Mouse (Mus musculus): ENCODE data around the gene Gle1.
"Not testable (repeated sequence)": the region's sequence is repeated elsewhere in the genome, so short reads cannot be mapped to it uniquely, and the experiment has no call there.

Gle1 gene

DNA sequence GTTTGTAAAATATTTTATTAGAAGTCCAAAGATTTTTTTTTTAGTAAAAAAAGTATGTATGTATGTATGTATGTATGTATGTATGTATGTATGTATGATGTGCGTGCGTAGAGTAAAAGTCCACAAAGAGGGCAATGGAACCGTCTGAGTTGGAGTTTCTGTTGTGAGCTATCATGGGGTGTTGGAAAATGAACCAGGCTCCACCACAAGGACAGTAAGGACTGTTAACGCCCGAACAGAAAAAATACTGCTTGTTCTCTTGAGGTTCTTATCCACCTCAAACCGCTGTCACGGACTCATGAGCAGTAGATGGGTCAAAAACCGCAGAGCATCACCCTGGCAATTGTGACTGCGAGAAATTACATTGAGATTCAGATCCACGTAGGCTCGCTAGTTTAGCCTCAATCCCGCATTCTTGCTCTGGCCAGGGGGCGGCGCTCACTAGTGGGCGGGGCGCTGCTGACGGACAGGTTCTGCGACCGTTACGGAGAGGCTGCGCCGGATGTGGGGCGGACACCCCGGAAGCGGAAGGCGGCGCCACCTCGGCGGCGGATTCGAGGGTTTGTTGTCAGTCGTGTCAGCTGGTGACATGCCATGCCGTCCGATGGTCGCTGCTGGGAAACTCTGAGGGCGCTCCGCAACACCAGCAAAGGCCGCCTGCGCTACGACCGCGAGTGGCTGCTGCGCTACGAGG lies at the start of gene Gle1:
Gene Gle1, plus strand, starts transcription at position 521 of the 694 bp plus-strand sequence.
- DNase-seq (ENCODE audit: low spot score in 2 of 2): peak; percentile 94 to 98

DNA sequence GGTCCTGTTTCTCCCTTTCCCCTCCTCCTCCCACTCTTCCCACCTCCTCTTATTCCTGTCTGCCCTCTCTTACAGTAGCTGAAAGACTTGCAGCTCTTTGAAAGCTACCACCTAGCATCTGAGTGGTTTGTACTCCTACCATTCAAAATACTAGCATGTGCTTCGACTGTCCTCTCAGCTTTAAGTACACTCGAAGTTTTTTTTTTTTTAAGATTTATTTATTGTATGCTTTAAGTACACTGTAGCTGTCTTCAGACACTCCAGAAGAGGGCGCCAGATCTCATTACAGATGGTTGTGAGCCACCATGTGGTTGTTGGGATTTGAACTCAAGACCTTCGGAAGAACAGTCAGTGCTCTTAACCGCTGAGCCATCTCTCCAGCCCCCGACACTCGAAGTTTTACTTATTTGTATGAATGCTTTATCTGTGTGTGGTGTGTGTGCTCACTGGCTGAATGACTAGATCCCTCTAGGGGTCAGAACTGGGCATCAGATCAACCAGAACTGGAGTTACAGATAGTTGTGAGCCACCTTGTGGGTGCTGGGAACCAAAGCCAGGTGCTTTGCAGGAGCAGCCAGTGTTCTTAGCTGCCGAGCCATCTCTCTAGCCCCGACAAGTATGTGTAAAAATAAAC lies 48.5 kb upstream of the Gle1 start:
- not testable (repeated sequence) for DNase-seq (ENCODE audit: low spot score in 2 of 2)

DNA sequence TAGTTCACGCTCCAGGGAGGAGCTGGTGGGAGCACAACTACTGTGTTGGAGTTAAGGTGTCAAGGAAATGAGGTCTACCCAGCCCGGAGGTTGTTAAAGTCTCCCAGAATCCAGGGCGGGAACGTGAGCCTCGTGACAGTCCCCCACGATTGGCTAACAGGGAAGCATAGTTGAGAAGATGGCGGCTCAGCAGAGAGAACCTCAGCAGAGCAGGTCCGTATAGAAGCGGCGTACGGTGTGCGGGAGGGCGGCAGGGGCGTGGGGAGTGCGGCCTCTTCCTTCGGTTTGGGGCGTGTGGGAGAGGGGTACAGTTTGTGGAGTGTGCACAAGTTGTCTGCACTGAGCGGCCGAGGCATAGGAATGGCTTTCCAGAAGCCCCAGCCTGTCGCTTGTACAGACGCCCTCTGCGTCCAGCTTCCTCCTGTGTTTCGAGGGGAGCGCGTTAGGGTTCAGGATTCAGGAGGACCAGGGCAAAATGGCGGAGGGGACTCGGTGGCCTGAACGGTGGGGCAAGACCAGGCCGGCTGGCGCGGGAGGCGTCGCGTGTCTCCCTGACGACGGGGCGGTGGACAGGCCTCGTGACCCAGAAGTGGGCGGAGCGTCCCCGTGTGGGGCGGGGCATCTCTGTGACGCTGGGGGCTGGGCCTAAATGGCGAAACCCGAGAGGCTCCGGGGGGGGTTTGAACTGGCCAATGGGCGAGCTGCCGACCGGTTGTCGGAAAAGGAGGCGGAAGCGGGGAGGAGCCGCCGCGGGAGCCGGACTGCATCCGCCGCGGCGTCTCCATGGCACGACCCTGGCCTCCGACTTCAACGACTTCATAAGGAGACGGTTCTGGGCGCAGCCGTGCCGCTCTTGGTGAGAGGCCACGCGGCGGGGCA lies 45.9 kb upstream of the Gle1 start, which contains the start of gene Odf2:
Gene Odf2, plus strand, starts transcription at position 156 of the 879 bp plus-strand sequence.
- peak; percentile 99 to 100 for DNase-seq (ENCODE audit: low spot score in 2 of 2)

DNA sequence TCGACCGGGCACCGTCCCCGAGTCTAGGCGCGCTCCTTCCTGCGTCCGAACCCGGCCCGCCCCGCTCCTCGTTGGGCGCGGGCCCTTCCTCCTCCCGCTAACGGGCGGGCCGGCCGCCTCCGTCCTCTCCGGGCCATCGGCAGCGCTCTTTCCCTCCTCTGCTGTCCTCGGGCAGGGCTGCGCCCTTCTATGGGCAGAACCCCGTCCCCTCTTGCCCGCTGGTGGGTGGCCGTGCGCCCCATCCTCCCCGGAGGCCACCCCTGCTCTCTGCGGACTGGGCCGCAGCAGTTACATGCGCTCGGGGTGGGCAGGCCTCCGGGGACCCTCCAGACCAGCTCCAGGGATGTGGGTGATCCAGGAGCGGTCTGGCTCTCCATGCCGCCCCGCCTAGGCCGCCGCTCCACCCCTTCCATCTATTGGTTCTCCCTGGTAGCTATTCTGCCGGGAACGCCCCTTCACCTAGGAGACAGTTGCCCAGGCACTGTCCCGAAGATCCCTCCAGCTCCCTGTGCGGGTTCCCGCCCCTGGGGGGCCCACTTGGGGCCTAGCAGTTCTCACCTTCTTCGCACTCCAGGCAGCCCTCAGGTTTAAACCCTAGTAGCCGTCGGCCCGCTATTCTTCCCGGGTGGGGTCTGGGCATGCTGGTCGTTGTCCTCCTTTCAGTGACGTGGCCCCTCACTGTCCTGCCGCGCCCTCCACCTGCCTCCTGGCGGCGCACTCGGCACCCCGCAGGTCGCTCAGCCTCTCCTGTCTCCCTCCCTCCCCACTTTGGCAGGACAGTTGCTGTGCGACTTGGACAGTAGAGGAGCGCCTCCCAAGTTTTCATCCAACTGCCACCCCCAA lies 45.0 kb upstream of the Gle1 start:
- DNase-seq (ENCODE audit: low spot score in 2 of 2): peak; percentile 53 to 55

GRCm38 (mm10) chr2:29891773-29892172 lies 43.5 kb upstream of the Gle1 start:
- DNase-seq (ENCODE audit: low spot score in 2 of 2): no peak

DNA sequence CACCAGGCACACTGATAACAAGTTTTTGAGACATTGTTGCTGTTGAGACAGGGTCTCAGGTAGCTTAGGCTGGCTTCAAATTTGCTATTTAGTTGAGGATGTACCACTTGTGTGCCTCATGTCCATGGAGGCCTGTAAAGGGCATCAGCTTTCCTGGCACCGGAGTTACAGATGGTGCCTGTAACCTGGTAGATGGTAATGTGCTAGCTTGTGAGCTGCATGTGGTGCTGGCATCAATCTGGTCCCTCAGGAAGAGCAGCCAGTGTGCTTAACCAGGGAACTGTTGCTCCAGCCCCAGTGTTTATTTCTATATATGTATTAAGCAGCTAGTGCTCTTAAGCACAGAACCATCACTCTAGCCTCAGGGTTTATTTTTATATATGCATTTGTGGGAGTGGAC lies 39.2 kb upstream of the Gle1 start:
- DNase-seq (ENCODE audit: low spot score in 2 of 2): no peak

- DNase-seq (ENCODE audit: low spot score in 2 of 2): no peak
These were observed 37.9 kb upstream of the Gle1 start for GRCm38 (mm10) chr2:29897366-29897765.

- no peak for DNase-seq (ENCODE audit: low spot score in 2 of 2)
These were observed 37.1 kb upstream of the Gle1 start for GRCm38 (mm10) chr2:29898081-29898480.

- no peak for DNase-seq (ENCODE audit: low spot score in 2 of 2)
These were observed 33.0 kb upstream of the Gle1 start for GRCm38 (mm10) chr2:29902194-29902593.

DNA sequence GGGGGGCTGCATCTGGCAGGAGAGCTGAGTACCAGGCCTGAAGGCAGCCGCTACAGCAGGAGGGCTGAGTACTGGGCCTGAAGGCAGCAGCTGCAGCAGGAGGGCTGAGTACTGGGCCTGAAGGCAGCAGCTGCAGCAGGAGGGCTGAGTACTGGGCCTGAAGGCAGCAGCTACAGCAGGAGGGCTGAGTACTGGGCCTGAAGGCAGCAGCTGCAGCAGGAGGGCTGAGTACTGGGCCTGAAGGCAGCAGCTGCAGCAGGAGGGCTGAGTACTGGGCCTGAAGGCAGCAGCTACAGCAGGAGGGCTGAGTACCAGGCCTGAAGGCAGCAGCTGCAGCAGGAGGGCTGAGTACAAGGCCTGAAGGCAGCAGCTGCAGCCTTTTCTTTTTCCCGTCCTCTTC lies 27.1 kb upstream of the Gle1 start:
- not testable (repeated sequence) for DNase-seq (ENCODE audit: low spot score in 2 of 2)

DNA sequence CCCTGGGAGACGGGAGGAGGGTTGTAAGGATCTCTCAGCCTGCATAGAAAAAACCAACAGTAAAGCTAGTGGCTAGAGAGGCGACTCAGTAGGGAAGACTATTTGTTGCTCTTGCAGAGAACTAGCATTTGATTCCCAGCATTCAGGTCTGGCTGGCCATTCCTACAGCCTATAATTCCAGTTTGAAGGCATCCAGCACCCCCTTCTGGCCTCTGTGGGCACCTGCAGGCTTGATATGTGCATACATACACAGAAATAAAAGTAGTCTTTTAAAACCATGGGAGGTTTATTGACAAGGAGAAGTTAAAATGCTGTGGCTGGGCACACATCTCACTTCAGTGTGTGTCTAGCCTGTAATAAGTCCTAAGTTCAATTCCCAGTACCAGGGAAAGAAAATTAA lies 25.2 kb upstream of the Gle1 start:
- peak in 1 of 2 experiments; percentile 11 for DNase-seq (ENCODE audit: low spot score in 2 of 2)

- no peak for DNase-seq (ENCODE audit: low spot score in 2 of 2)
These were observed 17.6 kb upstream of the Gle1 start for GRCm38 (mm10) chr2:29917621-29918020.

DNA sequence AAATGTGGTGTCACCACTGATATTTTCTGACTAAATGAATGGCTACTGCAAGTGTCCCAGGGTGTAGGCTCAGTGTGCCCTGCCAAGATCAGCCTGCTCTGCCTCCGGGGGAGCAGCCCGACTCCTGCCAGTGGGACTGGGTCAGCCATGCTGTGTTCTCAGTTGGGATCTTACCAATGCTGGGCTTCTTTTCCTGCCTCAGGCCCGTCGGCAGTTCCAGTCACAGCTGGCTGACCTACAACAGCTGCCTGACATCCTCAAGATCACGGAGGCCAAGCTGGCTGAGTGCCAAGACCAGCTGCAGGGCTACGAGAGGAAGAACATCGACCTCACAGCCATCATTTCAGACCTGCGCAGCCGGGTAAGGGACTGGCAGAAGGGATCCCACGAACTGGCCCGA lies 13.2 kb upstream of the Gle1 start:
- no peak for DNase-seq (ENCODE audit: low spot score in 2 of 2)

GRCm38 (mm10) chr2:29926542-29926941 lies 8.7 kb upstream of the Gle1 start:
- DNase-seq (ENCODE audit: low spot score in 2 of 2): no peak

DNA sequence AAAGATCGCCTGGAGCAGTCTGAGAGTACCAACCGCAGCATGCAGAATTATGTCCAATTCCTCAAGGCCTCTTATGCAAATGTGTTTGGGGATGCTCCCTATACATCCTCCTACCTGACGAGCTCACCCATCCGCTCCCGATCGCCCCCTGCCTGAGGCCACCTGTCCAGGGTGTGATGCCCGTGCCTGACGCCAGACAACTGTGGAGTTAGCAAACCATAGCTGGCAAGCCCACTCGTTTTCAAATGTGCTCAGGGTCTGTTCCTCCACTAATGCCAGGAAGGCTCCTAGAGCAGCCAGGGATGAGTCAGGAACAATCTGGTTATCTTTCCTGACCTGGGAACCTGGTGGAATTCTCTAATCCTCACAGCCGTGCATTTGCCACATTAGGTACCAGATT lies 4.7 kb upstream of the Gle1 start:
- DNase-seq (ENCODE audit: low spot score in 2 of 2): no peak

DNA sequence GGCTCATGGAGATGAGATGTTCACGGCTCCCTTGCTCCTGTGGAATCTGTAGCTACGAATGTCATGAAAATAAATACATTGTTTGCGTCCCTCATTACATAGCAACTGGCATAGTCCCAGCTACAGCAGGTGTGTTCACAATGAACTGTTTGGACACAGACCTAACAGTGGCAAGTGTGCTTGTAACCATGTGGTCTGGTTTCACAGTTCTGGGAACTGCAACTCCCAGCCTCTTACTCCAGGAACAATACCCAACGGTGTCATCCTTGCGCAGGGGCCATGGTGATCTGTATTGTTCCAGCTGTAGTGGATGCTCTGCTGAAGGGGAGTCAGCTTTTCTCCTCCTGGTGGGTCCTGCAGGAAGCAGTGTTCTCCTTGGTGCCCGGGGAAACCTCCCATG lies 4.0 kb upstream of the Gle1 start:
- no peak for DNase-seq (ENCODE audit: low spot score in 2 of 2)

- no peak for DNase-seq (ENCODE audit: low spot score in 2 of 2)
These were observed 4.8 kb downstream of the Gle1 start for GRCm38 (mm10) chr2:29940073-29940472.

DNA sequence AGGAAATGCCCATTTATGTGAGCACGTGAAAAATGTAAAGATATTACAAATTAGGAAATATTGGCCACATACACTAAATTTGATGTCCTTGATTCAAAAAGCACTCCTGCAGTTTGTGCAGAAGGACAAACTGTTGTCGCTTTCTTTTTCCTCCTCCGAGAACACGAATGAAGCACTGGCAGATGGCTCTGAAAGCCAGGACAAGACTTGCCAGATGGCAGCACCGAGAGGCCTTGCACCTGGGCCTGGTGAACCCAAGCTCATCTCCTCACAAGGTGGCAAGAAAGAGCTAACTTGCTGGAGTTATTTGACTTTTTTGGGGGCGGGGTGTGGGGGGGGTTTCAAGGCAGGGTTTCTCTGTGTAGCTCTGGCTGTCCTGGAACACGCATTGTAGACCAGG lies 5.6 kb downstream of the Gle1 start:
- DNase-seq (ENCODE audit: low spot score in 2 of 2): no peak

- DNase-seq (ENCODE audit: low spot score in 2 of 2): no peak
These were observed 9.5 kb downstream of the Gle1 start for GRCm38 (mm10) chr2:29944723-29945122.

DNA sequence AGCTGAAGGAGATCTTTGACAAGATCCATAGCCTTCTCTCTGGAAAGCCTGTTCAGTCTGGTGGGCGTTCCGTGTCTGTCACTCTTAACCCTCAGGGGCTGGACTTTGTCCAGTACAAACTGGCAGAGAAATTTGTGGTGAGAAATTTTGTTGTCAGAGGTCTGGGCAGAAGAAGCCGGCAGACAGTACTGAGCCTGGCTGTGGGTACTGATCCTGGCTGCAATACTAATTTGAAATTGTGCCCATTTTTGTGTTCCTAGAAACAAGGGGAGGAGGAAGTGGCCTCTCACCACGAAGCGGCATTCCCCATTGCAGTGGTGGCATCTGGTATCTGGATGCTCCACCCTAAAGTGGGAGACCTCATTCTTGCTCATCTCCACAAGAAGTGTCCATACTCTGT lies 13.7 kb downstream of the Gle1 start:
- no peak for DNase-seq (ENCODE audit: low spot score in 2 of 2)

DNA sequence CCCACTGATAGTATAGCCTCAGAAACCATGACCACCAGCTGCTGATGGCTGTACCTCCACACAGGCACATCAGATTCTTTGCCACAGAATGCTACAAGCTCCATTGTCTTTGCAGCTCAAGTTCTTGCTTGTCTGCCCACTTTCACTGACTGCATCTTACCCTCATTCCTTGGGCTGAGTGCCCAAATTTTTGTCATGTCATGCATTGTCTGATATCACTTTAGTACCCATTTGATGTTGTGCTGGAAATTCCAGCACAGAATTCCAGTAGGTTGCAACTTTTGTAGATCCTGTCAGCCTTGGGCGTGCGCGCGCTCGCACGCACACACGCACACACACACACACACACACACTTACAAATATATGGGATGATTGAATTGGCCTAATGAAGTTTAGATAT lies 26.0 kb downstream of the Gle1 start:
- DNase-seq (ENCODE audit: low spot score in 2 of 2): no peak

All from thymus, postnatal 10 days (tissue).